Mouse (Mus musculus) forebrain, embryonic 15.5 days (tissue): Measurements from ENCODE around the gene Shisa7. TPM values are rescaled to one million over a fixed set of nuclear protein-coding genes. Genes with fewer than 3 reads are reported as not detected.
A peak's percentile ranks its signal among the peaks of the same experiment; 100 is the strongest.
"Not testable (repeated sequence)": the region's sequence is repeated elsewhere in the genome, so short reads cannot be mapped to it uniquely, and the experiment has no call there.

Experiments used
- ATAC-seq: fragments of 200-750 bp; cut with Nextera tagmentation; replicated peaks from 2 replicates; pipeline ENCODE4 v1.8.0; 2017; ENCODE audit warnings: mild to moderate bottlenecking, moderate TSS enrichment, moderate library complexity
- H3K27ac ChIP-seq: fragments of 300-500 bp; sonication (generic); replicated peaks from 2 replicates; pipeline ENCODE4 v1.5.1; 2015; ENCODE audit warnings: mild to moderate bottlenecking, inconsistent platforms
- H3K27me3 ChIP-seq: fragments of 300-500 bp; sonication (generic); 2 replicates; pipeline ENCODE4 v1.6.1; 2015; ENCODE audit warnings: inconsistent platforms
- H3K36me3 ChIP-seq: fragments of 300-500 bp; sonication (generic); 2 replicates; pipeline ENCODE4 v1.6.1; 2015; ENCODE audit warnings: mild to moderate bottlenecking, inconsistent platforms
- H3K4me1 ChIP-seq: fragments of 300-500 bp; sonication (generic); 2 replicates; pipeline ENCODE4 v1.6.1; 2015; ENCODE audit warnings: inconsistent platforms
- H3K4me2 ChIP-seq: fragments of 300-500 bp; sonication (generic); replicated peaks from 2 replicates; pipeline ENCODE4 v1.6.1; 2015; ENCODE audit warnings: mild to moderate bottlenecking, inconsistent platforms
- H3K4me3 ChIP-seq: fragments of 300-500 bp; sonication (generic); 2 replicates; pipeline ENCODE4 v1.5.1; 2015; ENCODE audit warnings: mild to moderate bottlenecking, inconsistent platforms
- H3K9ac ChIP-seq: fragments of 300-500 bp; sonication (generic); replicated peaks from 2 replicates; pipeline ENCODE4 v1.6.1; 2015; ENCODE audit warnings: mild to moderate bottlenecking, inconsistent platforms
- H3K9me3 ChIP-seq: fragments of 300-500 bp; sonication (generic); 2 replicates; pipeline ENCODE4 v1.6.1; 2016; ENCODE audit warnings: inconsistent platforms
- WGBS: fragments of 180-500 bp; shearing (Covaris S2); methylation state at CpG from one replicate; pipeline ENCODE4 v1.1.7; 2015; ENCODE audit warnings: mixed read lengths; 5-methylcytosine and 5-hydroxymethylcytosine counted together
- polyA plus RNA-seq: library from polyadenylated mRNA; unstranded; fragments of >200 nt; fragmentation: Nextera tagmentation; extraction: Ambion mirVana; gene quantifications from 2 replicates; pipeline ENCODE4 v1.2.1, GENCODE M21; 2015

Gene Shisa7
- polyA plus RNA-seq, result 8.8 and 10.7 TPM in 2 replicates

GRCm38 (mm10) chr7:4844245-4844916, at the start of gene Shisa7:
Shisa7 (minus strand) TSS chr7:4844696.
- 3% methylated on average over 41 of the region's 41 CpGs for WGBS

GRCm38 (mm10) chr7:4886680-4887079, 42.2 kb upstream of the Shisa7 start:
- H3K4me3 ChIP-seq, result no peak overlapping the region
- no peaks in the 10 kb centered on the region for H3K27me3 ChIP-seq
- no peak overlapping the region for H3K27ac ChIP-seq
- H3K4me1 ChIP-seq, result no peaks in the 10 kb centered on the region
- H3K36me3 ChIP-seq, result no peaks in the 10 kb centered on the region
- ATAC-seq, result no peak
- H3K9ac ChIP-seq, result no peak overlapping the region
- 67% methylated on average over 4 of the region's 4 CpGs for WGBS
- no peaks in the 10 kb centered on the region for H3K9me3 ChIP-seq
- no peak overlapping the region for H3K4me2 ChIP-seq

More at GRCm38 (mm10) chr7:4844245-4844916, at the start of gene Shisa7:
- Histone ChIP-seq H3K4me1 (peaks cover 34% of the 10 kb centered on the region), H3K4me2 (peak within 1 kb of the TSS; percentile 90), H3K36me3 (no peaks in the 10 kb centered on the region), H3K27ac (peak within 1 kb of the TSS; percentile 80), H3K27me3 (peaks cover 3% of the 10 kb centered on the region; the same call in 1 of the 2 replicates), H3K4me3 (peak within 1 kb of the TSS; percentile 68), H3K9me3 (no peaks in the 10 kb centered on the region), H3K9ac (peak within 1 kb of the TSS; percentile 65)
- ATAC-seq, result peak; percentile 49

- H3K9ac ChIP-seq, H3K36me3 ChIP-seq, ATAC-seq, H3K9me3 ChIP-seq, H3K4me3 ChIP-seq, H3K4me2 ChIP-seq, H3K27ac ChIP-seq, H3K27me3 ChIP-seq: not testable (repeated sequence)
- 74% methylated on average over 1 of the region's 1 CpGs for WGBS
- H3K4me1 ChIP-seq, result peaks cover 15% of the 10 kb centered on the region
Measured at GRCm38 (mm10) chr7:4879036-4879435, 34.5 kb upstream of the Shisa7 start.

GRCm38 (mm10) chr7:4878186-4878585, 33.7 kb upstream of the Shisa7 start:
- Histone ChIP-seq H3K27me3 (no peaks in the 10 kb centered on the region), H3K27ac (no peak overlapping the region), H3K4me3 (no peak overlapping the region), H3K4me2 (no peak overlapping the region), H3K9me3 (no peaks in the 10 kb centered on the region), H3K4me1 (peaks cover 15% of the 10 kb centered on the region), H3K9ac (no peak overlapping the region), H3K36me3 (no peaks in the 10 kb centered on the region)
- ATAC-seq, result no peak

GRCm38 (mm10) chr7:4877226-4877625, 32.7 kb upstream of the Shisa7 start:
- Histone ChIP-seq H3K27ac (no peak overlapping the region), H3K9me3 (no peaks in the 10 kb centered on the region), H3K4me3 (peak overlapping the region; percentile 57), H3K9ac (peak overlapping the region; percentile 47), H3K36me3 (no peaks in the 10 kb centered on the region), H3K4me2 (peak overlapping the region; percentile 87), H3K4me1 (peaks cover 15% of the 10 kb centered on the region), H3K27me3 (no peaks in the 10 kb centered on the region)
- WGBS, result 6% methylated on average over 11 of the region's 11 CpGs
- peak; percentile 46 for ATAC-seq

- WGBS, result under 1% methylated on average over 22 of the region's 22 CpGs
- peak within 1 kb of the TSS; percentile 47 for H3K9ac ChIP-seq
- peak within 1 kb of the TSS; percentile 87 for H3K4me2 ChIP-seq
- peak; percentile 100 for ATAC-seq
- no peaks in the 10 kb centered on the region for H3K36me3 ChIP-seq
- H3K4me1 ChIP-seq, result peaks cover 15% of the 10 kb centered on the region
- peak within 1 kb of the TSS; percentile 55 for H3K27ac ChIP-seq
- no peaks in the 10 kb centered on the region for H3K27me3 ChIP-seq
- peak within 1 kb of the TSS; percentile 57 for H3K4me3 ChIP-seq
- no peaks in the 10 kb centered on the region for H3K9me3 ChIP-seq
Measured at GRCm38 (mm10) chr7:4876753-4877221, 32.3 kb upstream of the Shisa7 start, which contains the start of gene Isoc2a. Isoc2a (plus strand) TSS chr7:4877153.

- Histone ChIP-seq H3K27me3 (no peaks in the 10 kb centered on the region), H3K4me3 (no peak within 1 kb of the TSS), H3K36me3 (no peaks in the 10 kb centered on the region), H3K4me1 (peaks cover 15% of the 10 kb centered on the region), H3K9ac (no peak within 1 kb of the TSS), H3K4me2 (no peak within 1 kb of the TSS), H3K9me3 (no peaks in the 10 kb centered on the region; the same call in 1 of the 2 replicates), H3K27ac (no peak within 1 kb of the TSS)
- ATAC-seq, result no peak
- 61% methylated on average over 6 of the region's 6 CpGs for WGBS
Measured at GRCm38 (mm10) chr7:4870133-4870532, 25.6 kb upstream of the Shisa7 start, which contains the start of gene Isoc2b. Isoc2b (minus strand) TSS chr7:4870258.

GRCm38 (mm10) chr7:4866631-4867180, 22.2 kb upstream of the Shisa7 start:
- no peaks in the 10 kb centered on the region; the same call in 1 of the 2 replicates for H3K9me3 ChIP-seq
- peak overlapping the region; percentile 66 for H3K27ac ChIP-seq
- H3K4me1 ChIP-seq, result peaks cover 15% of the 10 kb centered on the region
- 21% methylated on average over 10 of the region's 10 CpGs for WGBS
- no peaks in the 10 kb centered on the region for H3K27me3 ChIP-seq
- peak overlapping the region; percentile 59 for H3K4me3 ChIP-seq
- H3K4me2 ChIP-seq, result peak overlapping the region; percentile 45
- no peaks in the 10 kb centered on the region for H3K36me3 ChIP-seq
- H3K9ac ChIP-seq, result peak overlapping the region; percentile 66
- 0 out of 2 replicates have a peak, but pooled peaks have one; percentile 3 for ATAC-seq

- peak; percentile 100 for ATAC-seq
- Histone ChIP-seq H3K9ac (peak overlapping the region; percentile 66), H3K36me3 (no peaks in the 10 kb centered on the region), H3K9me3 (no peaks in the 10 kb centered on the region; the same call in 1 of the 2 replicates), H3K27ac (peak overlapping the region; percentile 69), H3K27me3 (no peaks in the 10 kb centered on the region), H3K4me1 (peaks cover 15% of the 10 kb centered on the region), H3K4me2 (peak overlapping the region; percentile 68), H3K4me3 (peak overlapping the region; percentile 59)
- WGBS, result 3% methylated on average over 40 of the region's 40 CpGs
Measured at GRCm38 (mm10) chr7:4865579-4866493, 21.3 kb upstream of the Shisa7 start.

DNA sequence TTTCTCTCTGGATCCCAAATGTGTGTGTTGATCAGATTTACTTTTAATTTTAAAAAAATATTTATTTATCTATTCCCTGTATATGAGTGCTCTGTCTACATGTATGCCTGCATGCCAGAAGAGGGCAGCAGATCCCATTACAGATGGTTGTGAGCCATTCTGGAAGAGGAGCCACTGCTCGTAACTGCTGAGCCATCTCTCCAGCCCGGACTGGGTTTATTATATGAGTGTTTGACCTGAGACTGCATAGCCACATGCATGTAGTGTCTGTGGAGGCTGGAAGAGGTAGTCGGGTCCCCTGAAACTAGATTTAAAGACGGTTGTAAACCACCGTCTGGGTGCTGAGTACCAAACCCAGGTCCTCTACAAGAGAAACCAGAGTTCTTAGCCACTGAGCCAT, 20.6 kb upstream of the Shisa7 start:
- H3K27me3 ChIP-seq, result no peaks in the 10 kb centered on the region
- no peaks in the 10 kb centered on the region for H3K36me3 ChIP-seq
- WGBS, result 60% methylated on average over 5 of the region's 5 CpGs
- H3K4me3 ChIP-seq, result peak overlapping the region; percentile 59
- ATAC-seq, result no peak
- peak overlapping the region; percentile 69; the same call in 1 of the 2 replicates for H3K27ac ChIP-seq
- H3K4me2 ChIP-seq, result peak overlapping the region; percentile 68
- H3K9me3 ChIP-seq, result no peaks in the 10 kb centered on the region; the same call in 1 of the 2 replicates
- H3K9ac ChIP-seq, result no peak overlapping the region
- H3K4me1 ChIP-seq, result peaks cover 15% of the 10 kb centered on the region

- no peak overlapping the region for H3K9ac ChIP-seq
- no peaks in the 10 kb centered on the region; the same call in 1 of the 2 replicates for H3K9me3 ChIP-seq
- H3K27me3 ChIP-seq, result no peaks in the 10 kb centered on the region
- no peak overlapping the region for H3K27ac ChIP-seq
- no peak overlapping the region for H3K4me2 ChIP-seq
- no peak overlapping the region for H3K4me3 ChIP-seq
- no peak for ATAC-seq
- peaks cover 15% of the 10 kb centered on the region for H3K4me1 ChIP-seq
- no peaks in the 10 kb centered on the region for H3K36me3 ChIP-seq
- WGBS, result 86% methylated on average over 5 of the region's 5 CpGs
Measured at GRCm38 (mm10) chr7:4864130-4864845, 19.8 kb upstream of the Shisa7 start.
